Mouse (Mus musculus): ENCODE results near the gene Fam184b. TPM values are rescaled to one million over a fixed set of nuclear protein-coding genes. Genes with fewer than 3 reads are reported as not detected.

Fam184b gene
- total and polyA plus RNA-seq, 3 experiments = not detected

DNA sequence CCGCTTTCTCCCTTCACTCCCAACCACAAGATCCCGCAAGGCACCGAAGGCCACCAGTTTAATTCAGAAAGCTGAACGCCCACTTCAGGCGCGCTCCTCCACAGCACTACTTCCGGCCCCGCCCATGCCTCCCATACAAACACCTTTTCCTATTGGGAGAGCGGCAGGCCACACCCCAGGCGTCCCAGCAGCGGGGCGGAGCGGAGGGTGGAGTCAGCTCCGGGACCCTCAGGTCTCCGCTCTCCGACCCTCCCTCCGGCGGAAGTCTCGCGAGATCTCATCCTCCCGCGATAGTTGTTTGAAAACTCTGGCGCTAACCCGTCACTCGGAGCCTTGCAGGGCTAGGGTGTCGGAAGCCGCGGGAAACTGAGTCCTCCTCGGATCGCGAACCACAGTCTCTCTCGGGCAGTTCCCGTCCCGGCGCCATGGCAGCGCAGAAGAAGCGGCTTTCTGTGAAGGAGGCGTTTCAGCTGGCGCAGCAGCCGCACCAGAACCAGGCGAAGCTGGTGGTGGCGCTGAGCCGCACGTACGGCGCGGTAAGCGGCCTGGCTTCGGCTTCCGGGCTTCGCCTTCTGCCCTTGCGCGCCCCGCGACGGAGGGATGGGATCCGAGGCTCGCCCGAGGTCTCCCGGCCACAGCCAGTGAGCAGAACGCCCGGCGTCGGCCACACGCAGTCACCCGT is 30.3 kb upstream of the Fam184b start, which contains the start of gene Ncapg:
Gene Ncapg (plus strand): TSS at position 322 of the 682 bp plus-strand sequence.
- TF ChIP-seq ZC3H11A (IDR thresholded peaks at IDR 0.05; ENCODE audit: low read depth, low read length) (no peak), ZMIZ1 (IDR thresholded peaks at IDR 0.05; ENCODE audit: low read depth, low read length) (peak; percentile 96), E2F4 (IDR thresholded peaks at IDR 0.05; ENCODE audit: insufficient replicate concordance, low read depth, low read length) (peak; percentile 80; the same call in 1 of the 2 replicates), GABPA (IDR thresholded peaks at IDR 0.05; ENCODE audit: insufficient replicate concordance, low read depth, low read length) (no peak), MAX (IDR thresholded peaks at IDR 0.05; ENCODE audit: low read length) (no peak; the same call in 1 of the 2 replicates), IRF4 (IDR thresholded peaks at IDR 0.05; ENCODE audit: low read depth, low read length) (peak; percentile 68), POLR2AphosphoS2 (IDR thresholded peaks at IDR 0.05; ENCODE audit: low read depth, low read length) (peak; percentile 87), TCF12 (IDR thresholded peaks at IDR 0.05; ENCODE audit: low read depth, low read length) (peak; percentile 89), TBP (conservative IDR thresholded peaks at IDR 0.05; ENCODE audit: low read depth, low read length) (peak; percentile 75), UBTF (IDR thresholded peaks at IDR 0.05; ENCODE audit: low read depth, low read length) (peak; percentile 95), HCFC1 (IDR thresholded peaks at IDR 0.05; ENCODE audit: low read depth, low read length) (peak; percentile 64), MEF2A (IDR thresholded peaks at IDR 0.05; ENCODE audit: borderline replicate concordance, low read depth, low read length) (0 out of 2 replicates have a peak, but pooled peaks have one; percentile 38), SMC3 (IDR thresholded peaks at IDR 0.05; ENCODE audit: low read depth, low read length) (no peak), RCOR1 (conservative IDR thresholded peaks at IDR 0.05; ENCODE audit: low read depth, low read length) (no peak; the same call in 1 of the 2 replicates), MAFK (IDR thresholded peaks at IDR 0.05; ENCODE audit: insufficient replicate concordance, low read length) (no peak), SIN3A (IDR thresholded peaks at IDR 0.05; ENCODE audit: low read length) (peak; percentile 85), ZKSCAN1 (IDR thresholded peaks at IDR 0.05; ENCODE audit: borderline replicate concordance, low read depth, low read length) (no peak), POLR2A (IDR thresholded peaks at IDR 0.05; ENCODE audit: low read depth, low read length) (peak; percentile 97), MXI1 (IDR thresholded peaks at IDR 0.05; ENCODE audit: low read depth, low read length) (peak; percentile 71; the same call in 1 of the 2 replicates), CHD2 (IDR thresholded peaks at IDR 0.05; ENCODE audit: low read length) (peak; percentile 99), ELF1 (IDR thresholded peaks at IDR 0.05; ENCODE audit: low read depth, low read length) (peak; percentile 82), KAT2A (IDR thresholded peaks at IDR 0.05; ENCODE audit: insufficient replicate concordance, low read length) (0 out of 2 replicates have a peak, but pooled peaks have one; percentile 69), NELFE (IDR thresholded peaks at IDR 0.05; ENCODE audit: low read depth, low read length) (peak; percentile 98)
- Histone ChIP-seq H3K27me3 (replicated peaks) (no peaks in the 10 kb centered on the region), H3K4me1 (ENCODE audit: control insufficient read depth in 1 of 2, insufficient read depth in 2 of 2) (peaks cover 0 to 17% of the 10 kb centered on the region in 2 experiments; a peak in 2 of 4 replicates), H3K9ac (ENCODE audit: insufficient read depth, low read depth) (peak within 1 kb of the TSS; percentile 92), H3K4me3 (replicated peaks in 1 of 3; ENCODE audit: low read depth in 2 of 3, low read length in 2 of 3, poor library complexity in 1 of 3) (peak within 1 kb of the TSS; percentile 90 to 94 (median 90)), H3K27ac (ENCODE audit: insufficient read depth, low read depth) (peak within 1 kb of the TSS; percentile 90), H3K4me2 (ENCODE audit: insufficient read depth, low read depth, poor library complexity, severe bottlenecking) (peak within 1 kb of the TSS; percentile 98), H3K36me3 (replicated peaks in 1 of 2; ENCODE audit: control insufficient read depth in 1 of 2, insufficient read depth in 1 of 2, low read length in 1 of 2) (peaks cover 0 to 8% of the 10 kb centered on the region in 2 experiments), H3K79me2 (replicated peaks; ENCODE audit: control insufficient read depth, extremely low read depth, insufficient read depth, poor library complexity, severe bottlenecking) (peaks cover 22% of the 10 kb centered on the region), H3K9me3 (replicated peaks; ENCODE audit: low read length) (no peaks in the 10 kb centered on the region)
- dilution Hi-C loops (cut with MboI; ENCODE audit: extremely low pct_ligation_motif_present, extremely low pct_unique_long_range_greater_than_20kb, low sequenced_read_pairs) = no loop called here
- in situ Hi-C loops (cut with MboI; ENCODE audit: low pct_ligation_motif_present, low pct_unique_long_range_greater_than_20kb, low sequenced_read_pairs) = loop anchor here (5.0 to 10.0 kb wide), 2 partner anchors 137 to 195 kb away; no protein-coding TSS in a partner anchor
- DNase-seq (ENCODE audit: extremely low read depth) = peak; percentile 99
